Mouse (Mus musculus): Measurements from ENCODE around the gene 0610030E20Rik.

0610030E20Rik gene

GRCm38 (mm10) chr6:72350214-72350613, 3.1 kb downstream of the 0610030E20Rik start:
- no peak for DNase-seq (ENCODE audit: low spot score)

DNA sequence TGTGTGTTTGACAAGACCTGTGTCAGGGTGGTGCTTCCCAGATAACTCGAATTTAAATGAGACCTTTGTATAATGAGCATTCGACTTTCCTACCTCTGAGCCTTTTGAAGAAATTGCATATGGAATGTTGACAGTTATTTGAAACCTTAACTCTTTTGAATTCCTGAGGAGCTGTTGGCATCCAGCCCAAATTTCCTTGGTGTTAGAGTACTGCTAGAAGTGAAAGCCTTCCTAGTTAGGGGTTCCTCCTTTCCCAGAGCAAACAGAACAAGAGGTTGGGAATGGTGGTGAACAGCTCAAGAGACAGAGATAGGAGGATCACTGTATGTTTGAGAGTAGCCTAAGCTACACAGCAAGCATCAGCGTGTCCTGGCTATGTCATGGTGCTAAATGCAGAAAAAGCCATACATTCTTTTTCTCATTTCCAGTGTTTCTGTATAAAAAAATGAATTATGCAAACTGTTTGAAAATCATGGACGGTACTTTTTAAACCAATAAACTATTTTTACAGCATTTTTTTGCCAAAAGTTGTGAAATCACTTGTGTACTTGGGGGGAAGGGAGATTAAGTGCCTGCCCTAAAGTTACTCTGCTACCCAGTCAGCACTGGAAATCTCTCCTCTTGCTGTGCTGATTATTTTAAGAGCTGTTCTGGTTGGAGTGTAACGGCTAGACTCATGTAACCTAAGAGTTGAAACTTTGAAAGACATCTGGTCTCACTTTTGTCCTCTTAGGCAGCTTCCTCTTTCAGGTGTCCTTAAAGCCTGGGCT, 5.7 kb downstream of the 0610030E20Rik start:
- DNase-seq (ENCODE audit: low spot score) = no peak

- DNase-seq (ENCODE audit: low spot score) = no peak
These were observed 6.9 kb downstream of the 0610030E20Rik start for GRCm38 (mm10) chr6:72354025-72354424.

- DNase-seq (ENCODE audit: low spot score) = peak; percentile 83
These were observed 8.2 kb downstream of the 0610030E20Rik start, which contains the start of gene Tmem150a for GRCm38 (mm10) chr6:72355066-72355911. Gene Tmem150a, plus strand, starts transcription at chr6:72355447.

DNA sequence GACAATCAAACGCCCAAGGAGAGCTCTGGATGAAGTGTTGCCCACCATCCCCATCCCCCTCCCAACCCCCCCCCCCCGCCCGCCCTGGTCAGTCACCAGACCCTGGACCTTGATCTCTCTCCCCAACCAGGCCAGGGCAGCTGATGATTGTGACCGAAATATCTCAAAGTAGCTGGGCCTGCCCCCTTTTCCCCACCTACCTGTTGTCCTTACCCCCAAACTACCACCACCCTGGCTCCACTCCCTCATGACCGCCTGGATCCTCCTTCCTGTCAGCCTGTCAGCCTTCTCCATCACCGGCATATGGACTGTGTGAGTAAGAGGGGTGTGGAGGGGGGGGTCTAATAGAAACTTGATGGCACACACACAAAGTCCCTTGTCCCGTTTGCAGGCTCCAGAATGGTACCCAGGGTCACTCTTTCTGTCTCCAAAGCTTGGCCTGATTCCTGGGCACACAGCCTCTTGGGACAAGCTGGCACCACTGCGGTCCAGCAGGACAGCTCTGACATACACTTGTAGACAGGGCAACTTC, 8.9 kb downstream of the 0610030E20Rik start:
- DNase-seq (ENCODE audit: low spot score) = no peak

DNA sequence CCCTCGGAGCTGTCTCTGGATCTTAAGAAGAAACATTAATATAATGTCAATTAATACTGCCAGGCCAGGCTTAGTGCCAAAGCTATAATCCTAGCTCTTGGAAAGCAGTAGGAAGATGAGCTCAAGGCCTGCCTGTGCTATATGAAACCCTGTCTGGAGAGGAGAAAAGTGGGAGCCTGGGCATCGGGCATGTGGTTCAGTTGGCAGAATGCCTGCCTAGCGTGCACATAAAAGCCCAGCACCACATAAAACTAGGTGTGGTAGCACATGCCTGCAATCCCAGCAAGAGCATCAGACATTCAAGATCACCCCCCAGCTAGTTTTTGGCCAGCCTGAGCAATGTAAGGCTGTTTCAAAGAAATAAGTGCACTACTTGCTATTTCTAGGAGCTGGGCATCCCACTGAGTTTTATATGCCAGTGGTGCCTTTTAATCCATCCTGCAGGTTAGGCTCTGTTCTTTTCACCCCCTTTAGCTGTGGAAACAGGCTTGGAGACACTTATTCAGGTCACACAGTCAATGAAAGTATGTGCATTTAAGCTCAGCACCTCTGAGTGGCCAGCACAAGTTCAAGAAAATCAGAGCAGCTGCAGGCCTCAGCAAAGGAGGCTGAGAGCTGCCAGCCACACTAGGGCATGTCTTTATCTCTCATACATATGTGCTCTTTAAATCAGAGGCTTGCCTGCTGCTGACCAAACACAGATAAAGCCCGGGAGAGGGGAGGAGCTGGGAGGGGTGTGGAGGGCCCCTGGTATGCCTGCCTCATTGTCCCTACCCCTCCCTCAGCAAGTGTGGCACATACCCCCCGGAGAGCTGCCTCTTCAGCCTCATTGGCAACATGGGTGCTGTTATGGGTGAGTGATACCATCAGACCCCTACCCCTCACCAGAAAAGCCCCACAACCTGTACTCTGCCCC, 10.3 kb downstream of the 0610030E20Rik start:
- DNase-seq (ENCODE audit: low spot score) = no peak

- no peak for DNase-seq (ENCODE audit: low spot score)
These were observed 11.1 kb downstream of the 0610030E20Rik start for GRCm38 (mm10) chr6:72358086-72358764.

- DNase-seq (ENCODE audit: low spot score) = no peak
These were observed 12.2 kb downstream of the 0610030E20Rik start for GRCm38 (mm10) chr6:72359343-72359742.

DNA sequence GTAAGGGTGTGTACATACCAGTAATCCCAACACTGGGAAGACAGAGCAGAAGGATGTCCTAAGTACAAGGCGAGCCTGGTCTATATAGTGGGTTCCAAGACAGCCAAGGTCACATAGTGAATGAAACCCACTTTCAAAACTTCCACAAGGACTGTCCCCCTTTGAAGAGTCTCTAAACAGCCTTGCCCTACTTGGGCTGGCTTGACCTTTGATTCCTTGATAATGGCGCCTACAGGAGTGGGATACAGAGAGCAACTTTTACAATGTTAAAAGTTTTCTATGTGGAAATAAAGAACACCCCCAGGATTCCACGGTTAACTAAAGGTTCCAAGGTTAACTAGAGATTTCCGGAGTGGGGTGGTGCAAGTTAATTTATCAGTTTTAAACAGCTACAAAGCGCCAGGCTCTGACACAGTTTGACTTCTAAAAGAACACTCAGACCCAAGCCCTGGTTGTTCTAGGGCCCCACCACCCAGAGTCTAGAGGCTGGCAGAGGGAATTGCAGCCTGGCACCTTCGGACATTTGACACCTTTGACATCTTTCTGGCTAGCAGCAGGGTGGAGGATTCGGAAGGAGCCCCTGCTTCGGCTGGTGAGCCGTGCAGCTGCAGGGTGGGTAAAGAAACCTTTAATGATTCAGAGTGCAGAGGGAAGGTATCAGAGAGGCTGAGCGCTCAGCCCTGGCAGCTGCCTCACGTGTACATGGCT, 12.9 kb downstream of the 0610030E20Rik start:
- DNase-seq (ENCODE audit: low spot score) = no peak

DNA sequence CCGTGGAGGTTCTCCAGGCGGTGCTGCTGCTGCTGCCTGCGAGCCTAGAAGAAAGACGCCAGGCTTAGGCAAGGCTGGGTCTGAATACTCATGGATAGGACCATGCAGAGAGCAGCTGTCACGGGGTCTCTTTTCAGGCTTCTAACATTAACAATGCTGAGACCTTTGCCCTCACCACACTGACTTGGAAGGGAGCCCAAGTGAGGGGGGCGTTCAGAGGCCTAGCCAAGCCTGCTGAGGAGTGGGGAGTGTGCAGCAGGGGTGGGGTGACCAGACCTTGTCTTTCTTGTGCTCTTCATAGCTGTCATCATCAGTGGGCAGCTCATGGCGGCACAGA, 13.4 kb downstream of the 0610030E20Rik start:
- DNase-seq (ENCODE audit: low spot score) = no peak

GRCm38 (mm10) chr6:72361121-72361551, 14.0 kb downstream of the 0610030E20Rik start:
- DNase-seq (ENCODE audit: low spot score) = no peak

- peak; percentile 97 for DNase-seq (ENCODE audit: low spot score)
These were observed 15.3 kb downstream of the 0610030E20Rik start for GRCm38 (mm10) chr6:72362132-72363028.

- no peak for DNase-seq (ENCODE audit: low spot score)
These were observed 16.9 kb downstream of the 0610030E20Rik start for GRCm38 (mm10) chr6:72364009-72364408.

DNA sequence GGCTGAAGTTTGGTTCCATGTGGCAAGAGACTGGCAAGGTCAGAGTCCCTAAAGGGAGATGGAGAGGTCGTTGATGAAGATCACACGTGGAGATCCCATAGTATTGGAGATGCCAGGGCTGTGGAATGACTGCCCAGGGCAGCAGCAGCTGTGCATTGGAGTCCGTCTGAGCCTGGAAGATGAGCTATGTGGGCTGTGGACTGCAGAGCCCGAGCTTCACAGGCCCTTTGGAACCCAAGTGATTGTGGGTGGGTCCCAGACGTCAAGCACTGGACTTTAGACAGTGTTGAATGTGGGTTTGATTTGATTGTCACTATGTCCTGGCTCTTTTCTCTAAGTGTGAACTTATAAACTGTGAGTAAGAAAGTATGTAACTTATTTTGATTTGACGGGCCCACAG, 17.9 kb downstream of the 0610030E20Rik start:
- DNase-seq (ENCODE audit: low spot score) = no peak

- no peak for DNase-seq (ENCODE audit: low spot score)
These were observed 19.2 kb downstream of the 0610030E20Rik start for GRCm38 (mm10) chr6:72366304-72366703.

DNA sequence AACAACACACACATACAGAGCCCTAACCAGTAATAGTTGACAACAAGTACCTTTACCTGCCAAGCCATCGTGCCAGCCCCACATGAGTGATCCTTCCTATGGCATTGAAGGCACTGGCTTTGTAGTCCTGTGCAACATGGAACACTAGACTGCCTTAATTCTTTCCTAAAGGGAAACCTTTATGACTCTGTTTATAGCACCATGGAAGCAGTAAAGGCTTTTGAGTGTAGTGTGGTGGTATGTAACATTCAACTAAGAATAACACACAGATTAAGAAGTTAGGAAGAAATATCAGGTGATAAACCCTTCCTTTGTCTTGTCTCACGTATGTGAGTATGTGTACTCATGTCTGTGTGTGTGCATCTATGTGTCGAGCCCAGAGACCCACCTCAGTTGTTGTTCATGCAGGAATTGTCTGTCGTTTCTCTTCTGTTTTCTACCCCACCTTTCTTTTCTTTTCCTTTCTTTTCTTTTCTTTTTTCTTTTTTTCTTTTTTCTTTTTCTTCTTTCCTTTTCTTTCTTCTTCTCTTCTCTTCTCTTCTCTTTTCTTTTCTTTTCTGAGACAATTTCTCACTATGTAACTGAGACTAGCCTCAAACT, 19.8 kb downstream of the 0610030E20Rik start, which contains the start of gene Rnf181:
Rnf181 (minus strand) TSS at position 113 of the 600 bp plus-strand sequence.
- DNase-seq (ENCODE audit: low spot score) = no peak

GRCm38 (mm10) chr6:72367460-72367974, 20.4 kb downstream of the 0610030E20Rik start:
- no peak for DNase-seq (ENCODE audit: low spot score)

GRCm38 (mm10) chr6:72369557-72369956, 22.4 kb downstream of the 0610030E20Rik start:
- no peak for DNase-seq (ENCODE audit: low spot score)

DNA sequence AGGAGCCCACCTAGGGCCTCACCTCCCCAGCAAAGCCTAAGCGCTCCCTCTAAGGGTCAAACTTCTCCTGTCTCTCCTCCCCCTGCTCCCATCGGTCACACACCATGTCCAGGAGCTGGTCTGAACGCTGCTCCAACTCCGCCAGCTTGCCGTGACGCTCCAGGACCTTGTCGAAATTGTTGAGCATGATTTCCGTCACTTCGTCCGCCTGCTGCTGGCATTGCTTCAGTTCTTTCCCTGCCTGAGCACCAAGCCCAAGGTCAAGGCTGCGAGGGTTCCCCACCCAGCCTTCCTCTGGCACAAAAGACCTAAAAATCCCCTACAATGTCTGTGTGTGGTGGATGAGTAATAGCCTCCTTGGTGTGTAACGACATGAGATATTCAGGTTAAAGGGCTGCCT, 23.0 kb downstream of the 0610030E20Rik start:
- no peak for DNase-seq (ENCODE audit: low spot score)
